Mouse (Mus musculus) lung, postnatal 10 days (tissue): Measurements from ENCODE around the gene Cldn15.

ENCODE experiments used
- DNase-seq: peaks from one replicate; pipeline ENCODE4 v3.0.0; 2021

Gene Cldn15

GRCm38 (mm10) chr5:136986695-136987137, 20.3 kb downstream of the Cldn15 start, which contains the start of gene Plod3:
Gene Plod3, plus strand, starts transcription at chr5:136987019.
- DNase-seq = peak; percentile 98

GRCm38 (mm10) chr5:136987138-136987933, 20.9 kb downstream of the Cldn15 start:
- peak; percentile 83 for DNase-seq

- no peak for DNase-seq
These were observed 21.5 kb downstream of the Cldn15 start, which contains the start of gene Znhit1 for GRCm38 (mm10) chr5:136987934-136988271. Gene Znhit1, minus strand, starts transcription at chr5:136988021.

- DNase-seq = peak; percentile 59
These were observed 22.0 kb downstream of the Cldn15 start for GRCm38 (mm10) chr5:136988420-136988819.

GRCm38 (mm10) chr5:136989801-136990200, 23.4 kb downstream of the Cldn15 start:
- DNase-seq = no peak

- no peak for DNase-seq
These were observed 33.0 kb downstream of the Cldn15 start for GRCm38 (mm10) chr5:136999449-136999848.

- DNase-seq = no peak
These were observed 34.2 kb downstream of the Cldn15 start for GRCm38 (mm10) chr5:137000612-137001011.

- DNase-seq = peak; percentile 57
These were observed 40.9 kb downstream of the Cldn15 start for GRCm38 (mm10) chr5:137007276-137007675.

GRCm38 (mm10) chr5:137009988-137010387, 43.6 kb downstream of the Cldn15 start:
- DNase-seq = peak; percentile 74

GRCm38 (mm10) chr5:137012401-137012950, 46.1 kb downstream of the Cldn15 start:
- DNase-seq = no peak

GRCm38 (mm10) chr5:137015913-137016312, 49.5 kb downstream of the Cldn15 start:
- DNase-seq = no peak

GRCm38 (mm10) chr5:137024318-137024717, 57.9 kb downstream of the Cldn15 start:
- no peak for DNase-seq

- peak; percentile 85 for DNase-seq
These were observed 58.7 kb downstream of the Cldn15 start for GRCm38 (mm10) chr5:137025132-137025531.
